Mouse (Mus musculus) embryonic facial prominence, embryonic 11.5 days (tissue): Measurements from ENCODE around the gene Peak1. TPM values are rescaled to one million over a fixed set of nuclear protein-coding genes. Genes with fewer than 3 reads are reported as not detected.

Experiments
- ATAC-seq: fragments of 200-750 bp; cut with Nextera tagmentation; replicated peaks from 2 replicates; pipeline ENCODE4 v1.8.0; 2017; ENCODE audit warnings: low read depth; ENCODE audit not compliant: insufficient number of reproducible peaks, low FRiP score, low TSS enrichment
- DNase-seq: peaks from one replicate; pipeline ENCODE4 v3.0.0-alpha.2; 2015; ENCODE audit warnings: low spot score
- H3K27ac ChIP-seq: fragments of 300-500 bp; sonication (generic); replicated peaks from 2 replicates; pipeline ENCODE4 v1.5.1; 2014; ENCODE audit warnings: mild to moderate bottlenecking, low read depth, low read length, control low read depth
- H3K27me3 ChIP-seq: fragments of 300-500 bp; sonication (generic); 2 replicates; pipeline ENCODE4 v1.6.1; 2014; ENCODE audit warnings: mild to moderate bottlenecking, low read length, moderate library complexity, mixed read lengths; ENCODE audit not compliant: control insufficient read depth, insufficient read depth
- H3K36me3 ChIP-seq: fragments of 300-500 bp; sonication (generic); replicated peaks from 2 replicates; pipeline ENCODE4 v1.6.1; 2014; ENCODE audit warnings: low read depth, mild to moderate bottlenecking, low read length, moderate library complexity, mixed read lengths; ENCODE audit not compliant: control insufficient read depth, insufficient read depth
- H3K4me1 ChIP-seq: fragments of 300-500 bp; sonication (generic); 2 replicates; pipeline ENCODE4 v1.6.1; 2014; ENCODE audit warnings: low read length, mixed read lengths; ENCODE audit not compliant: control insufficient read depth, insufficient read depth
- H3K4me2 ChIP-seq: fragments of 300-500 bp; sonication (generic); 2 replicates; pipeline ENCODE4 v1.6.1; 2014; ENCODE audit warnings: low read depth, mild to moderate bottlenecking, control low read depth, low read length, moderate library complexity
- H3K4me3 ChIP-seq: fragments of 300-500 bp; sonication (generic); 2 replicates; pipeline ENCODE4 v1.5.1; 2014; ENCODE audit warnings: low read depth, low read length, control low read depth
- H3K9ac ChIP-seq: fragments of 300-500 bp; sonication (generic); replicated peaks from 2 replicates; pipeline ENCODE4 v1.6.1; 2014; ENCODE audit warnings: mild to moderate bottlenecking, control low read depth, low read length
- H3K9me3 ChIP-seq: fragments of 300-500 bp; sonication (generic); replicated peaks from 2 replicates; pipeline ENCODE4 v1.6.1; 2016; ENCODE audit warnings: mild to moderate bottlenecking, low read length, inconsistent platforms, mixed read lengths; ENCODE audit not compliant: control insufficient read depth
- WGBS: fragments of 180-500 bp; shearing (Covaris S2); extraction: QIAGEN DNeasy Blood & Tissue Kit; methylation state at CpG from one replicate; pipeline ENCODE4 v1.1.7; 2014; 5-methylcytosine and 5-hydroxymethylcytosine counted together
- polyA plus RNA-seq: library from polyadenylated mRNA; unstranded; fragments of >200 nt; fragmentation: Nextera tagmentation; extraction: Ambion mirVana; gene quantifications from 2 replicates; pipeline ENCODE4 v1.2.1, GENCODE M21; 2014

Peak1 gene
- polyA plus RNA-seq, 1 experiment from 2014 or later = 8.8 TPM

DNA sequence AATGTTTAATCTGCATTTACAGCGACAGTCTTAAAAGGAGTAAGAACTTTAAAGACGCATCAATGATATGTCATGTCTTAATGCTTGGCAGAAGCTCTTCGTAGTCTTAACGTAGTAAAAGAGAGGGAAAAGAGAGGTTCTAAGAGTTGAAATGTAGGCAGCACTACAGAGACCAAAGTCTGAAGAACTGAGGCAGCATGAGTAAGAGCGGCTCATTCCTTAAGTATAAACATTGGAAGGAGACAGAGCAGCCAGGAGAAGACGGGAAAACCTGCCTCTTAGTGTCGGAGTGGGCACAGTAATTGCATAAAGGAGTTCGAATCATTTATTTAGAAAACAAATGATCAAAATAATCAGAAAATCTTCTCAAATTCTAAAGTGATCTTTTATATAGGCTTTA, 173.5 kb downstream of the Peak1 start:
- no peak overlapping the region for H3K4me3 ChIP-seq
- ATAC-seq = no peak
- WGBS = 87% methylated on average over 8 of the region's 8 CpGs
- H3K27ac ChIP-seq = no peak overlapping the region
- DNase-seq = no peak
- no peak overlapping the region for H3K4me2 ChIP-seq
- no peaks in the 10 kb centered on the region for H3K36me3 ChIP-seq
- no peak overlapping the region for H3K9ac ChIP-seq
- no peaks in the 10 kb centered on the region for H3K9me3 ChIP-seq
- H3K4me1 ChIP-seq = no peaks in the 10 kb centered on the region
- no peaks in the 10 kb centered on the region for H3K27me3 ChIP-seq

DNA sequence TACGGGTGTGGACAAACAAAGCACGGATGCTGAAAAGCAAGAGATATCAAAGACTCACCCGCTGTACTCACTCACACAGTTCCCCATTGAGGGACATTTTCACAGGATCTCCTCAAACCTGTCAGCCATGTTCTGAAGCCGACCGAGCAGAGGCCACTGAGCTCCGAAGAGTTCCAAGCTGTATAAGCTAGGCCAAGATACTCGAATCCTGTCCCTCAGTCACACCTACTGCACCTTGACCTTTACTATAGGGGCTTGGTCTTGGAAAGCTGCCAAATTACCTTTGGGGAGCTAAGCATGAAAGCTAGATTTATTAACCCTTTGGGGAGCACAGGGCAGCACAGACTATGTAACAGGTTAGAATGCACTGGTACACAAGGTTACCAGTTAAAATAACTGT, 174.0 kb downstream of the Peak1 start:
- ATAC-seq (no peak), DNase-seq (no peak)
- Histone ChIP-seq H3K9me3 (no peaks in the 10 kb centered on the region), H3K36me3 (no peaks in the 10 kb centered on the region), H3K9ac (no peak overlapping the region), H3K27me3 (no peaks in the 10 kb centered on the region), H3K4me1 (no peaks in the 10 kb centered on the region), H3K4me2 (no peak overlapping the region), H3K27ac (no peak overlapping the region), H3K4me3 (no peak overlapping the region)
- WGBS = 88% methylated on average over 7 of the region's 7 CpGs

DNA sequence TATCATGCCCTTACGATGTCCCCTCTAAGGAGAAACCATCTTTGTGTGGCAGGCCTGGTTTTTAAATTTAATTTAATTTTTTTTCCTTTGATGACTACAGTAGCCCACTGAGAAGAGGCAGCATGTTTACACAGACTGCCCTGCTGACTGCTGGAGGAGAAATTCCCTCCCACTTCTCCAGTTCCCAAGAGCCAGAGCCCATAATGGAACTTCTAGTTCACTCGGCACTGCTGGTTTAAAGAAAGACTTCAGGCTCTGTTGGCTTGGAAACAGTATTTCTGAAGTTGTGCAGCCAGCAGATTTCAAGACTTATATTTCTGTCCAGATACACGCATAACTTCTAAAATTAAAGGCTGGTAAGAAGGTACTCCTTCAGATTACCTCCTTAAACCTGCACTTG, 175.2 kb downstream of the Peak1 start:
- Histone ChIP-seq H3K36me3 (no peaks in the 10 kb centered on the region), H3K9me3 (no peaks in the 10 kb centered on the region), H3K27ac (no peak overlapping the region), H3K9ac (no peak overlapping the region), H3K27me3 (no peaks in the 10 kb centered on the region), H3K4me3 (no peak overlapping the region), H3K4me1 (no peaks in the 10 kb centered on the region), H3K4me2 (no peak overlapping the region)
- 72% methylated on average over 3 of the region's 3 CpGs for WGBS
- ATAC-seq (no peak), DNase-seq (no peak)

DNA sequence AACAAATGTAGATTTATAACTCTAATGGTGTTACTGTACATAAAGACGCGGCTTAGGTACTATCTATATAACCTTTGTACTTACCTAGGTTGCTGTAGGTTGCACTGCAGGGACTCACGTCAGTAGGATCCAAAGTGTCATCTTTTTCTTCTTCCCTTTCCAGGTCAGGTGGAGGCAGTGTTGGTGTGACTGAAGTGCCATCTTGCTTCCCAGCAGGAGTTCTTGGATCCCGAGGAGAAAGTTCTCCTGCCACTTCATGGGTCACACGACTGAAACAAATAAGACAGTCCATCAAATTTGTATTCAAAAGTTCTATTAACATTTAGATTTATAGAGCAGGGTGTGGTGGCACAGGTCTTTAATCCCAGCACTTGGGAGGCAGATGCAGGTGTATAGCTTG, 176.8 kb downstream of the Peak1 start:
- H3K27ac ChIP-seq = no peak overlapping the region
- no peak overlapping the region for H3K9ac ChIP-seq
- no peaks in the 10 kb centered on the region for H3K36me3 ChIP-seq
- no peak for ATAC-seq
- 88% methylated on average over 5 of the region's 5 CpGs for whole genome bisulfite sequencing
- no peaks in the 10 kb centered on the region for H3K9me3 ChIP-seq
- no peak for DNase-seq
- H3K27me3 ChIP-seq = no peaks in the 10 kb centered on the region
- H3K4me1 ChIP-seq = no peaks in the 10 kb centered on the region
- no peak overlapping the region for H3K4me3 ChIP-seq
- no peak overlapping the region for H3K4me2 ChIP-seq

DNA sequence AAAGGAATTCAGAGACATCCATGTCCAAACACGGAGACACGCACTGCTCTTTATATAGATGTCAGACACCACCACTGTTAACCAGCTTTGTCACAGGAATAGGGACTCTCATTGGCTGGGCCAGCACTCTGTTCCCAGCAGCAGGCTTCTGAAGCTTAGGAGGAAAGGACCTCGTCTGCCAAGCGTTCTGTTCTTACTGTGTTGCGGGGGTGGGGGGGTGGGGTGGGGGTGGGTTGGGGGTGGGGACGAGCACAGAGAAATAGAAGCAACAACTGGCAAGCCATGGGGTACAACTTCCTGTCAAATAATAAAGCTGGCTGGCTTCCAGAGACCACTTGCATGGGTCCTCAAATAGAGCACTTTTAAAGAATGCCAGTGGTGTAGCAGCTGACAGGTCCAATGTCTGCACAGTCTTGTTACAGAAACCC, 182.0 kb downstream of the Peak1 start:
- ATAC-seq (no peak), DNase-seq (no peak)
- H3K9me3 ChIP-seq = no peaks in the 10 kb centered on the region
- no peak overlapping the region for H3K4me2 ChIP-seq
- WGBS = 53% methylated on average over 6 of the region's 6 CpGs
- no peak overlapping the region for H3K9ac ChIP-seq
- no peaks in the 10 kb centered on the region for H3K27me3 ChIP-seq
- H3K4me1 ChIP-seq = no peaks in the 10 kb centered on the region
- H3K27ac ChIP-seq = no peak overlapping the region
- H3K36me3 ChIP-seq = no peaks in the 10 kb centered on the region
- H3K4me3 ChIP-seq = no peak overlapping the region

DNA sequence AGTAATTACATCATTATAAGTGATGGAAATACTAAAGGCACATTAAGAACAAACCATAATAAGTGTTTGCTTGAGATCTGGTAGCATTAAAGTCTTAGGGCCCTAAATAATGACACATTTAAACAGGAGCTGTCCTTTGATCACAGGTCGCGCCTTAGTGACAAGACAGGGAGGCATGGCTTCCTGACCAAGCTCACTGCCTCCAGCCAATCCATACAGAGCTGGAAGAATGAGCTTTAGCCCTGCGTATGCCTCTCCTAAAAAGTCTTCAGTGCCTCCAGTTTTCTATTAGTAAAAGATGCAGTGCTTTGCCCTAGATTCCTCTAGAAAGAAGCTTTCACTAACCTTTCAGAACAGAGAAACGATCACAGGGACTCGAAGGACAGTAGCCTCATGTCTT, 182.6 kb downstream of the Peak1 start:
- 76% methylated on average over 5 of the region's 5 CpGs for WGBS
- H3K9me3 ChIP-seq = no peaks in the 10 kb centered on the region
- no peak for DNase-seq
- no peak for ATAC-seq
- H3K9ac ChIP-seq = no peak overlapping the region
- no peaks in the 10 kb centered on the region for H3K36me3 ChIP-seq
- no peaks in the 10 kb centered on the region for H3K4me1 ChIP-seq
- H3K27ac ChIP-seq = no peak overlapping the region
- no peaks in the 10 kb centered on the region for H3K27me3 ChIP-seq
- no peak overlapping the region for H3K4me3 ChIP-seq
- no peak overlapping the region for H3K4me2 ChIP-seq

DNA sequence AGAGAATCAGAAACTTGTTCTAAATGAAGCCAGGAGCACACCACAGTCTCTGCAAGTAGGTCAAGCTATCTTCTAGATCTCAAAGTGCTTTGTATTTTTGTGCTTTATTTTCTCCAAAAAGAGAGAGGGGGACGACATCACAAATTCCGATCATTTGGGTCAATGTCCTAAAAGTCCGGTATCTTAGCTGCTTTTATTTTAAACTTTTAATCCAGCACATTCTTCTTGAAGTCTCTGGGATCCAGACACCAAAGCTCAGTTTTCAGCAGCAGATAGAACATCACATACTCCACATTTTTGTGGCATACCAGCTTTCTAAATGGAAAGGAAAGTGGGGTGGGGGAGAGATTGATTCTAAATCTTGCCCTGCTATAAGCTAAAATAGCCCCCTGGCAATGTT, 183.3 kb downstream of the Peak1 start:
- no peak overlapping the region for H3K27ac ChIP-seq
- no peaks in the 10 kb centered on the region for H3K9me3 ChIP-seq
- no peak for ATAC-seq
- no peaks in the 10 kb centered on the region for H3K4me1 ChIP-seq
- no peak overlapping the region for H3K4me3 ChIP-seq
- 88% methylated on average over 3 of the region's 3 CpGs for whole genome bisulfite sequencing
- no peaks in the 10 kb centered on the region for H3K36me3 ChIP-seq
- peak; percentile 18 for DNase-seq
- H3K9ac ChIP-seq = no peak overlapping the region
- no peak overlapping the region for H3K4me2 ChIP-seq
- no peaks in the 10 kb centered on the region for H3K27me3 ChIP-seq

DNA sequence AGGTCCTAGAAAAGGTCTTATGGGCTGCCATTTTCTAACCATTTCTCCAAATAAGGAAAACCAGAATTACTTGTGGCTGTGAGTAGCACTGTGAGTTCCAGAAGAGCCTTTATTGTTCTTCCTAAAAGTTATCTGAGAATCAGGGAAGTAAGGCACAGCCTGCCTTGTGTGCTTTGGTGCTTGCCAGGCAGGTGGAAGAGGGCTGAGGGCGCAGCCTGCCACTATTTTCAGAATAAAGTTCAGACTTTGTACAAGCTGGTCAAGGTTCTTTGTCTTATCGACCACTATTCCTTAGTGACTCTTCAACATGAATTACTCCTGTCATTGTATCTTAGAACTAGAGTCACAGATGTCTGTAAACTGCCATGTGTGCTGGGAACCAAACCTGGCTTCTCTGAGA, 184.6 kb downstream of the Peak1 start:
- DNase-seq = no peak
- Histone ChIP-seq H3K9ac (no peak overlapping the region), H3K4me3 (no peak overlapping the region), H3K4me2 (no peak overlapping the region), H3K4me1 (no peaks in the 10 kb centered on the region), H3K36me3 (no peaks in the 10 kb centered on the region), H3K27me3 (no peaks in the 10 kb centered on the region), H3K27ac (no peak overlapping the region), H3K9me3 (no peaks in the 10 kb centered on the region)
- WGBS = 88% methylated on average over 2 of the region's 2 CpGs
- no peak for ATAC-seq

DNA sequence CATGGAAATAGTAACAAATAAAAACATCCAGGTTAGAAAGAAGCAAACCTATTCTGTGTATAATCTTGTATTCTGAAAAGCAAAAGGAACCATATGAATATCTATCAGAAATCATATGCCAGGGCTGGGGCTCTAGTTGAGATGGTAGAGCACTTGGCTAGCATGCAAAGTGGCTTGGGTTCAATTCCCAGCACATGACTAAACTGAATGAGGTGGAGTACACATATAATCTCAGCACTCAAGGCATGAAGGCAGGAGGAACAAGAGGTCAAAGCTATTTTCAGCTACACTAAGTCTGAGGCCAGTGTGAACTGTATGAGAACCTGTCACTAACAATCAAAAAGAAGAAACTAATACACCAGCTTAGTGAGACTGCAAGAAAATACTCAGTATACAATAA, 187.0 kb downstream of the Peak1 start:
- no peaks in the 10 kb centered on the region for H3K27me3 ChIP-seq
- DNase-seq (no peak), ATAC-seq (no peak)
- H3K27ac ChIP-seq = no peak overlapping the region
- H3K4me3 ChIP-seq = no peak overlapping the region
- H3K9ac ChIP-seq = no peak overlapping the region
- H3K36me3 ChIP-seq = no peaks in the 10 kb centered on the region
- no peaks in the 10 kb centered on the region for H3K4me1 ChIP-seq
- H3K9me3 ChIP-seq = no peaks in the 10 kb centered on the region
- H3K4me2 ChIP-seq = no peak overlapping the region
